Mouse (Mus musculus): ENCODE results near the gene Lsmem1. TPM values are rescaled to one million over a fixed set of nuclear protein-coding genes. Genes with fewer than 3 reads are reported as not detected.
"Not testable (repeated sequence)": the region's sequence is repeated elsewhere in the genome, so short reads cannot be mapped to it uniquely, and the experiment has no call there.

The Lsmem1 gene
- polyA plus RNA-seq, 1 experiment from 2014 or later: 36.4 TPM

- ATAC-seq (replicated peaks; ENCODE audit: extremely low read depth, insufficient read depth, low FRiP score): no peak; the same call in 1 of the 2 replicates
- peak overlapping the region; percentile 63 for H3K4me2 ChIP-seq (ENCODE audit: low read depth, low read length)
- H3K4me3 ChIP-seq (ENCODE audit: low read length): peak overlapping the region; percentile 59
These were observed 609 bp upstream of the Lsmem1 start for GRCm38 (mm10) chr12:40199795-40200402.

GRCm38 (mm10) chr12:40198427-40198826, 863 bp downstream of the Lsmem1 start:
- Histone ChIP-seq H3K9me3 (replicated peaks; ENCODE audit: control insufficient read depth, low read length) (no peaks in the 10 kb centered on the region), H3K4me2 (ENCODE audit: low read depth, low read length) (peak overlapping the region; percentile 63)

More at GRCm38 (mm10) chr12:40199795-40200402, 609 bp upstream of the Lsmem1 start:
- Histone ChIP-seq H3K27me3 (ENCODE audit: control insufficient read depth, insufficient read depth, low read length) (no peaks in the 10 kb centered on the region), H3K4me1 (ENCODE audit: control insufficient read depth, insufficient read depth, low read length) (no peaks in the 10 kb centered on the region), H3K27ac (ENCODE audit: low read length) (peak overlapping the region; percentile 98), H3K36me3 (ENCODE audit: control insufficient read depth, insufficient read depth) (peaks cover 30% of the 10 kb centered on the region), H3K9me3 (replicated peaks; ENCODE audit: control insufficient read depth, low read length) (no peaks in the 10 kb centered on the region), H3K9ac (ENCODE audit: low read length) (no peak overlapping the region; the same call in 1 of the 2 replicates)
- whole genome bisulfite sequencing: 36% methylated on average over 7 of the region's 7 CpGs

GRCm38 (mm10) chr12:40198019-40198418, 1.3 kb downstream of the Lsmem1 start:
- ATAC-seq (replicated peaks; ENCODE audit: extremely low read depth, insufficient read depth, low FRiP score): no peak; the same call in 1 of the 2 replicates
- Histone ChIP-seq H3K4me2 (ENCODE audit: low read depth, low read length) (peak overlapping the region; percentile 63), H3K9ac (ENCODE audit: low read length) (peak overlapping the region; percentile 78), H3K4me1 (ENCODE audit: control insufficient read depth, insufficient read depth, low read length) (no peaks in the 10 kb centered on the region), H3K27me3 (ENCODE audit: control insufficient read depth, insufficient read depth, low read length) (no peaks in the 10 kb centered on the region), H3K36me3 (ENCODE audit: control insufficient read depth, insufficient read depth) (peaks cover 14% of the 10 kb centered on the region; the same call in 1 of the 2 replicates), H3K9me3 (replicated peaks; ENCODE audit: control insufficient read depth, low read length) (no peaks in the 10 kb centered on the region), H3K27ac (ENCODE audit: low read length) (peak overlapping the region; percentile 98), H3K4me3 (ENCODE audit: low read length) (peak overlapping the region; percentile 59)
- WGBS: 51% methylated on average over 5 of the region's 5 CpGs

More at GRCm38 (mm10) chr12:40198427-40198826, 863 bp downstream of the Lsmem1 start:
- no peaks in the 10 kb centered on the region for H3K27me3 ChIP-seq (ENCODE audit: control insufficient read depth, insufficient read depth, low read length)
- peak; percentile 65 for ATAC-seq (replicated peaks; ENCODE audit: extremely low read depth, insufficient read depth, low FRiP score)
- H3K27ac ChIP-seq (ENCODE audit: low read length): peak overlapping the region; percentile 98
- peaks cover 17% of the 10 kb centered on the region; the same call in 1 of the 2 replicates for H3K36me3 ChIP-seq (ENCODE audit: control insufficient read depth, insufficient read depth)
- H3K9ac ChIP-seq (ENCODE audit: low read length): peak overlapping the region; percentile 78
- peak overlapping the region; percentile 59 for H3K4me3 ChIP-seq (ENCODE audit: low read length)
- no peaks in the 10 kb centered on the region for H3K4me1 ChIP-seq (ENCODE audit: control insufficient read depth, insufficient read depth, low read length)
- 24% methylated on average over 9 of the region's 9 CpGs for WGBS

GRCm38 (mm10) chr12:40197511-40197910, 1.8 kb downstream of the Lsmem1 start:
- peak overlapping the region; percentile 51 for H3K4me2 ChIP-seq (ENCODE audit: low read depth, low read length)
- no peaks in the 10 kb centered on the region for H3K27me3 ChIP-seq (ENCODE audit: control insufficient read depth, insufficient read depth, low read length)
- H3K9ac ChIP-seq (ENCODE audit: low read length): no peak overlapping the region; the same call in 1 of the 2 replicates
- peaks cover 10% of the 10 kb centered on the region; the same call in 1 of the 2 replicates for H3K36me3 ChIP-seq (ENCODE audit: control insufficient read depth, insufficient read depth)
- H3K4me1 ChIP-seq (ENCODE audit: control insufficient read depth, insufficient read depth, low read length): no peaks in the 10 kb centered on the region
- peak overlapping the region; percentile 29 for H3K4me3 ChIP-seq (ENCODE audit: low read length)
- H3K9me3 ChIP-seq (replicated peaks; ENCODE audit: control insufficient read depth, low read length): no peaks in the 10 kb centered on the region
- peak overlapping the region; percentile 92 for H3K27ac ChIP-seq (ENCODE audit: low read length)
- peak; percentile 64 for ATAC-seq (replicated peaks; ENCODE audit: extremely low read depth, insufficient read depth, low FRiP score)

- no peak for ATAC-seq (replicated peaks; ENCODE audit: extremely low read depth, insufficient read depth, low FRiP score)
- H3K4me1 ChIP-seq (ENCODE audit: control insufficient read depth, insufficient read depth, low read length): no peaks in the 10 kb centered on the region
- 75% methylated on average over 3 of the region's 3 CpGs for WGBS
- peaks cover 4% of the 10 kb centered on the region; the same call in 1 of the 2 replicates for H3K9me3 ChIP-seq (replicated peaks; ENCODE audit: control insufficient read depth, low read length)
- no peaks in the 10 kb centered on the region for H3K27me3 ChIP-seq (ENCODE audit: control insufficient read depth, insufficient read depth, low read length)
- no peak overlapping the region for H3K4me3 ChIP-seq (ENCODE audit: low read length)
- H3K4me2 ChIP-seq (ENCODE audit: low read depth, low read length): no peak overlapping the region
- H3K27ac ChIP-seq (ENCODE audit: low read length): no peak overlapping the region
- H3K9ac ChIP-seq (ENCODE audit: low read length): no peak overlapping the region
- H3K36me3 ChIP-seq (ENCODE audit: control insufficient read depth, insufficient read depth): no peaks in the 10 kb centered on the region; the same call in 1 of the 2 replicates
These were observed 13.8 kb downstream of the Lsmem1 start for GRCm38 (mm10) chr12:40185474-40185873.

- Histone ChIP-seq H3K27ac (ENCODE audit: low read length) (no peak overlapping the region), H3K4me3 (ENCODE audit: low read length) (no peak overlapping the region), H3K4me2 (ENCODE audit: low read depth, low read length) (no peak overlapping the region), H3K27me3 (ENCODE audit: control insufficient read depth, insufficient read depth, low read length) (no peaks in the 10 kb centered on the region), H3K36me3 (ENCODE audit: control insufficient read depth, insufficient read depth) (peaks cover 6% of the 10 kb centered on the region; the same call in 1 of the 2 replicates), H3K9me3 (replicated peaks; ENCODE audit: control insufficient read depth, low read length) (peaks cover 4% of the 10 kb centered on the region; the same call in 1 of the 2 replicates), H3K4me1 (ENCODE audit: control insufficient read depth, insufficient read depth, low read length) (peaks cover 2% of the 10 kb centered on the region; the same call in 1 of the 2 replicates), H3K9ac (ENCODE audit: low read length) (no peak overlapping the region)
- 49% methylated on average over 6 of the region's 6 CpGs for WGBS
- no peak for ATAC-seq (replicated peaks; ENCODE audit: extremely low read depth, insufficient read depth, low FRiP score)
These were observed 22.2 kb downstream of the Lsmem1 start for GRCm38 (mm10) chr12:40177089-40177488.

- no peak for ATAC-seq (replicated peaks; ENCODE audit: extremely low read depth, insufficient read depth, low FRiP score)
- WGBS: 56% methylated on average over 2 of the region's 2 CpGs
These were observed 23.1 kb downstream of the Lsmem1 start for GRCm38 (mm10) chr12:40176158-40176557.

GRCm38 (mm10) chr12:40175171-40175570, 24.1 kb downstream of the Lsmem1 start:
- not testable (repeated sequence) for ATAC-seq (replicated peaks; ENCODE audit: extremely low read depth, insufficient read depth, low FRiP score); H3K27ac ChIP-seq (ENCODE audit: low read length); H3K9ac ChIP-seq (ENCODE audit: low read length); H3K36me3 ChIP-seq (ENCODE audit: control insufficient read depth, insufficient read depth); H3K27me3 ChIP-seq (ENCODE audit: control insufficient read depth, insufficient read depth, low read length); H3K4me2 ChIP-seq (ENCODE audit: low read depth, low read length); H3K4me3 ChIP-seq (ENCODE audit: low read length); H3K9me3 ChIP-seq (replicated peaks; ENCODE audit: control insufficient read depth, low read length); H3K4me1 ChIP-seq (ENCODE audit: control insufficient read depth, insufficient read depth, low read length)
- WGBS: 24% methylated on average over 1 of the region's 1 CpGs

More at GRCm38 (mm10) chr12:40176158-40176557, 23.1 kb downstream of the Lsmem1 start:
- 0 out of 2 replicates have a peak, but pooled peaks cover 2% of the 10 kb centered on the region for H3K9me3 ChIP-seq (replicated peaks; ENCODE audit: control insufficient read depth, low read length)
- peaks cover 6% of the 10 kb centered on the region; the same call in 1 of the 2 replicates for H3K36me3 ChIP-seq (ENCODE audit: control insufficient read depth, insufficient read depth)
- no peak overlapping the region for H3K4me2 ChIP-seq (ENCODE audit: low read depth, low read length)
- peaks cover 2% of the 10 kb centered on the region; the same call in 1 of the 2 replicates for H3K4me1 ChIP-seq (ENCODE audit: control insufficient read depth, insufficient read depth, low read length)
- no peak overlapping the region for H3K27ac ChIP-seq (ENCODE audit: low read length)
- no peaks in the 10 kb centered on the region for H3K27me3 ChIP-seq (ENCODE audit: control insufficient read depth, insufficient read depth, low read length)
- H3K9ac ChIP-seq (ENCODE audit: low read length): no peak overlapping the region
- no peak overlapping the region for H3K4me3 ChIP-seq (ENCODE audit: low read length)

- H3K36me3 ChIP-seq (ENCODE audit: control insufficient read depth, insufficient read depth): peaks cover 4% of the 10 kb centered on the region; the same call in 1 of the 2 replicates
- H3K4me3 ChIP-seq (ENCODE audit: low read length): no peak overlapping the region
- H3K9ac ChIP-seq (ENCODE audit: low read length): no peak overlapping the region
- WGBS: 95% methylated on average over 2 of the region's 2 CpGs
- peaks cover 2% of the 10 kb centered on the region; the same call in 1 of the 2 replicates for H3K4me1 ChIP-seq (ENCODE audit: control insufficient read depth, insufficient read depth, low read length)
- H3K27ac ChIP-seq (ENCODE audit: low read length): no peak overlapping the region
- H3K4me2 ChIP-seq (ENCODE audit: low read depth, low read length): no peak overlapping the region
- H3K27me3 ChIP-seq (ENCODE audit: control insufficient read depth, insufficient read depth, low read length): no peaks in the 10 kb centered on the region
- no peak for ATAC-seq (replicated peaks; ENCODE audit: extremely low read depth, insufficient read depth, low FRiP score)
- H3K9me3 ChIP-seq (replicated peaks; ENCODE audit: control insufficient read depth, low read length): no peaks in the 10 kb centered on the region
These were observed 27.7 kb downstream of the Lsmem1 start for GRCm38 (mm10) chr12:40171637-40172036.
